Mouse (Mus musculus) small intestine, adult 2 months (tissue): ENCODE data around the gene Catsperz.

Experiments
- CTCF ChIP-seq: fragments of 200-500 bp; IDR thresholded peaks from 2 replicates; pipeline ENCODE4 v1.5.1; 2012; ENCODE audit warnings: low read depth, mild to moderate bottlenecking, control low read depth, inconsistent platforms, low read length, moderate library complexity, mixed read lengths; ENCODE audit not compliant: insufficient replicate concordance, insufficient read length; ENCODE audit errors: extremely low read depth
- POLR2A ChIP-seq: fragments of 200-500 bp; IDR thresholded peaks from 2 replicates; pipeline ENCODE4 v1.6.1; 2012; ENCODE audit warnings: low read depth, mild to moderate bottlenecking, control low read depth, inconsistent platforms, low read length, moderate library complexity

DNA sequence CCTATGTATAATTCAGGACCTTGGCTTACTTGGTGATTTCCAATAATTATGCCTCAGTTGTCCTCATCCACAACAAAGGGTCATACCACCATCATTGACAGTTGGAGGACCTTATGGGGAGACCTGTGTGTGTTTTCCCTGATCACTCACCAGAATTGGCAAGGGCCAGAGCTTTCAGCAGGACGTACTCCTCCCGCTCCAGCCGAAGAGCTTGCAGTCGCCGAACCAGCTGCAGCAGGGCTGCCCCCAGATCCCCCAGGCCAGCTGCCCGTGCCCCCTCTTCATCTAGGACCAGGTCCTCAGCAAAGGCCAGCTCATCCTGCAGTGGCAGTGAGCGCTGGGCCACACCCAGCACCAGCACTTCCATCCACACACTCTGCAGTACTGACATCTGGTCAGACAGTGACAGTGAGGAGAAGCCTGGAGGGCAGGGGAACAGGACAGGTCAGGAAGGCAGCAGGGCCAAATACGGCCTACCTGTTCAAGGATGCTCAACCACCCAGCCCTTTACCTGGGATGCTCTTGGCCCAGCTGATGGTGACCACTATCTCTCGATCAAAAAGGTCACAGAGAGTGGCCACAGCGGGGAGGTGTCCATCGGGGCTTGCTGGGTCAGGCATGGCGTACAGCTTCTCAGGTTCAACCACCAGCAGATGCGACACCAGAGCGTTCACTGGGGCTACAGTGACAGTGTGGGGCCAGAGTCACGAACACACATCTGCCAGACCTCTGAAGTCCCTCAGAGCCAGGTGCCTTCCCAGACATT is 12.8 kb downstream of the Catsperz start:
- TF ChIP-seq CTCF (no peak), POLR2A (no peak)
